Mouse (Mus musculus): Measurements from ENCODE around the gene Pla2g4e. TPM values are rescaled to one million over a fixed set of nuclear protein-coding genes. Genes with fewer than 3 reads are reported as not detected.

Pla2g4e gene
- polyA plus RNA-seq, 1 experiment from 2014 or later = 0.07 TPM

DNA sequence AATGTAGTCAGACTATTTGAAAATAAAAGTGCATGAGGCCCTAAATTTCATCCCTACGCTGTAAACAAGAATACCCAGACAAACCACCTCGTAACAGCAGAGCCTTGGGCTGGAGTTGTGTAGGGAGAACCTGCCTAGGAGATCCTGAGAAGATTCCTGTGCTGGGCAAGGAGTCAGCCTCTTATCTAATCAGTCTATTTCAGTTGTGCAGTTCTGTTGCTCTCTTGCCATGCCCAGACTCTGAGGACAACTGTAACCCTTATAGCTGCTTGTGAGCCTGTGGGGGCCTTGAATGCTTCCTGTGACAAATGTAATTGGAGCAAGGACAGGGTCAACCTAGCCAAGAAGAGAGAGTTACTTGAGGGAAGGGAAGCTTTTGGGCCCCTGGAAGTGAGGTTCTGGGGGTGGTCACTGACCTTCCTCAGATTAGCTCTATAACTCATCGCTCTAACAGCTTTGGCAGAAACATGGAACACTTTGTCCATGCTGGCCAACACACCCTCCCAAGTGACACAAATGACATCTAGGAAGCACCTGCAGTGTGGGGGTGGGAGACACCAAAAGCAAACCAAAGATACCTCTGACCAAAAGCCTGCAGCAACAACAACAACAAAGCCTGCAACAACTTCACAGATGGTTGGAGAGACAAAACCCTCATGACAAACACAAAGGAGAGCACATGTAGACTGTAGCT is 9.0 kb downstream of the Pla2g4e start:
- Histone ChIP-seq H3K36me3 (no peaks in the 10 kb centered on the region), H3K4me2 (no peak overlapping the region), H3K9ac (no peak overlapping the region), H3K27me3 (no peaks in the 10 kb centered on the region), H3K27ac (no peak overlapping the region), H3K4me1 (no peaks in the 10 kb centered on the region), H3K4me3 (no peak overlapping the region), H3K9me3 (no peaks in the 10 kb centered on the region)
- 85% methylated on average over 3 of the region's 3 CpGs for WGBS
- no peak for ATAC-seq (ENCODE audit: insufficient number of reproducible peaks, insufficient read depth, low FRiP score, low TSS enrichment, low read depth)

DNA sequence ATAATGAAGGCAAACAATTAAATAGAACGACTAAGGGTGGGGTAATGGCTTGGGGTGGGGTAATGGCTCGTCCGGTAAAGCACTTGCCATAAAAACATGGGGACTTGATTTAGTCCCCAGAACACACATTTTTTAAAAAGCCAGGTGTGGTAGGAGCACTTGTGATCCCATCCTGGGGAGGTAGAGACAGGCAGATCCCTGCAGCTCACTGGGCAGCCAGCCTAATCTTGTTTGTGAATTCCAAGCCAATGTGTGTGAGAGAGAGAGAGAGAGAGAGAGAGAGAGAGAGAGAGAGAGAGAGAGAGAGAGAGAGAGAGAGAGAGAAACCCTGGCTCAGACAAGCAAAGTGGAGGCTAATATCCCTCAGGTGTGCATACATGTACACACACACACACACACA is 9.8 kb downstream of the Pla2g4e start:
- H3K36me3 ChIP-seq = no peaks in the 10 kb centered on the region
- H3K9ac ChIP-seq = no peak overlapping the region
- H3K27me3 ChIP-seq = no peaks in the 10 kb centered on the region
- H3K27ac ChIP-seq = no peak overlapping the region
- H3K4me3 ChIP-seq = no peak overlapping the region
- no peak overlapping the region for H3K4me2 ChIP-seq
- no peaks in the 10 kb centered on the region for H3K4me1 ChIP-seq
- ATAC-seq (ENCODE audit: insufficient number of reproducible peaks, insufficient read depth, low FRiP score, low TSS enrichment, low read depth) = no peak
- WGBS = 54% methylated on average over 3 of the region's 3 CpGs
- H3K9me3 ChIP-seq = no peaks in the 10 kb centered on the region

DNA sequence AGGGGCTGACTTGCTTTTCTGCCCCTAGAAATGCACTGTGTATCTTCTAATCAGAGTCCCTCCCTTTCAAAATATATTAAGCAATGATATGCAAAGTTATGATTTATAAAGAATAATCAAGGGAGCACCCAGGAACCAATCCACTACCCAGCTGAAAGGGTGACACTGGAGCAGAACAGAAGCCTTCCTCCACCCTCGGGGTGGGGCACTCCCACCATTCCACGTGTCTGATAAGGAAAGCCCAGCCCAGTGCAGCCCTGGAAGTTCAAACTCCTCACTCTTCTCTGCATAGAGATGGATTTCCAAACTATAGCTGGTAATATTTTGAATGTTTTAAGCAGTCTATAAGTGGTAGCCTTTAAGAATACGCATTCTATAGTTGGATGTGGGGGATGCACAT is 13.5 kb downstream of the Pla2g4e start:
- 62% methylated on average over 3 of the region's 3 CpGs for WGBS
- H3K4me1 ChIP-seq = no peaks in the 10 kb centered on the region
- H3K36me3 ChIP-seq = no peaks in the 10 kb centered on the region
- H3K9me3 ChIP-seq = no peaks in the 10 kb centered on the region
- no peak overlapping the region for H3K4me2 ChIP-seq
- H3K27me3 ChIP-seq = no peaks in the 10 kb centered on the region
- no peak for ATAC-seq (ENCODE audit: insufficient number of reproducible peaks, insufficient read depth, low FRiP score, low TSS enrichment, low read depth)
- no peak overlapping the region for H3K27ac ChIP-seq
- no peak overlapping the region for H3K4me3 ChIP-seq
- no peak overlapping the region for H3K9ac ChIP-seq

DNA sequence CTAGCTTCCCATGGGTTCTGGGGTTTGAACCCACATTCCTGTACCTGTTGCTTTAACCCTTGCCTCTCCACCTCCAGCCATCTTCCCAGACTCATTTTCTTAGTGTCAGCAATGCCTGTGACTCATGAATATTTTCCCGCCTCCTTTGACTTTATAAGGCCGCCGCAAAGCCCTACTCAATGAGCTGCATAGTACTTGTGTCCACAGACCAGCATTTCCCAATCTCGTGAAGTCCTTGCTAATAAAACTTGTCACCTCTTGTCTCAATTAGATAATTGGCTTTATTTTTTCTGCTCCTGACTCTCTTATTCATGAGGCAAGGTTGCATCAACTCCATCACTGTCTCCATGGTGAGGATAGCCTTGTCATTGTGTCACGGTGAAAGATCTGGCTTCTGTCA is 30.5 kb downstream of the Pla2g4e start:
- Histone ChIP-seq H3K36me3 (no peaks in the 10 kb centered on the region), H3K27me3 (no peaks in the 10 kb centered on the region), H3K27ac (no peak overlapping the region), H3K9ac (no peak overlapping the region), H3K9me3 (no peaks in the 10 kb centered on the region), H3K4me3 (no peak overlapping the region), H3K4me2 (no peak overlapping the region), H3K4me1 (no peaks in the 10 kb centered on the region)
- ATAC-seq (ENCODE audit: insufficient number of reproducible peaks, insufficient read depth, low FRiP score, low TSS enrichment, low read depth) = no peak
- WGBS = 93% methylated on average over 5 of the region's 5 CpGs

DNA sequence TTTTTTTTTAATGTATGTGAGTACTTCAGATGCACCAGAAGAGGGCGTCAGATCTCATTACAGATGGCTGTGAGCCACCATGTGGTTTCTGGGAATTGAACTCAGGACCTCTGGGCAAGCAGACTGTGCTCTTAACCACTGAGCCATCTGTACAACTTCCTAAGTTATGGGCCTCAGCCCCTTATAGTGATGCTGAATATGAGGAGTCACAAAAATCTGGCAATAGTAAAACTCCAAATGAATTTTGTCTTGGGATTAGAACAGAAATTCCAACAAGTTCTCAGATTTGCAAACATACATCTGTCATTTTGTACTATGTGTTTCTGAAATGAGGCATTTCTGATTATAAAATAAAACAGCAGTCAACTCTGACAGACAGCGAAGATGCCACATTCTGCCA is 33.7 kb downstream of the Pla2g4e start:
- no peaks in the 10 kb centered on the region for H3K4me1 ChIP-seq
- no peak for ATAC-seq (ENCODE audit: insufficient number of reproducible peaks, insufficient read depth, low FRiP score, low TSS enrichment, low read depth)
- H3K9ac ChIP-seq = no peak overlapping the region
- H3K4me2 ChIP-seq = no peak overlapping the region
- H3K27me3 ChIP-seq = no peaks in the 10 kb centered on the region
- H3K4me3 ChIP-seq = no peak overlapping the region
- H3K27ac ChIP-seq = no peak overlapping the region
- H3K36me3 ChIP-seq = no peaks in the 10 kb centered on the region
- 58% methylated on average over 2 of the region's 2 CpGs for WGBS
- H3K9me3 ChIP-seq = no peaks in the 10 kb centered on the region

DNA sequence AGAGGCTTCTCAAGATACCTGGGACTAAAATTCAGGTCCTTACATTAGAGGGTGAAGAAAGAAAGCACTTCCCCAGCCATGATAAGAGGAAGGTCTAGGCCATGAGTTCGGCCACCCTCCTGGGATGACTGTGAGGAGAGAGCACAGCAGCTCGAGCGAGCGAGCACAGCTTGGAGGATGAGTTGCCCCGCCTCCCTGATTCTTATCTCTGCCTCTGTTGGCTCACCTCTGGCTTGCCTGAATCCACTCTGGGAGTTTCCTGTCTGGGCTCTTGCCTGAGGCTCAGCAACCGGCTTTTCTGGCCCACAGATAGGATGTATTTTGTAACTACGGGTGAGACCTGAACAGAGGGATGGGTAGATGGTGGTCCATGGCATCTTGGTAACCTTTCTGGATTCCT is 37.2 kb downstream of the Pla2g4e start:
- 51% methylated on average over 7 of the region's 7 CpGs for WGBS
- no peaks in the 10 kb centered on the region for H3K4me1 ChIP-seq
- no peaks in the 10 kb centered on the region for H3K9me3 ChIP-seq
- no peak overlapping the region for H3K9ac ChIP-seq
- H3K36me3 ChIP-seq = no peaks in the 10 kb centered on the region
- no peaks in the 10 kb centered on the region for H3K27me3 ChIP-seq
- no peak for ATAC-seq (ENCODE audit: insufficient number of reproducible peaks, insufficient read depth, low FRiP score, low TSS enrichment, low read depth)
- H3K4me3 ChIP-seq = no peak overlapping the region
- H3K4me2 ChIP-seq = no peak overlapping the region
- H3K27ac ChIP-seq = no peak overlapping the region

DNA sequence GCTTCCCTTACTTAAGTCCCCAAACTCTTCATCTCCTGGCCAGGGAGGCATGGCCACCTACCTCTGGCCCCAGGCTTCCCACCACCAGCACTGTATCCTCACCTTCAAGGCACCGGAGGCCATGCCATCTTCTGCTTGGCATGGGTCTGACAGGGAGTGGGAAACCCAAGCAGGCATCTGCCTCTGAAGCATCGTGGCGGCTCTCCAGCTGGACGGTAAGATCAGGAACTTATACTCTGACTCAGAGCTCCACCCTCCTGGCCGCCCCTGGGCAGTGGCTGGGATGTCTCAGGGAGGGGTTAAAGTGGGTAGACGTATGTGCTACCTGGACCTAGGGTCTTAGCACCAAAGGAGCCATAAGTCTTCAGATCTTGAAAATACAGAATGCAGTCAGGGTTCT is 38.1 kb downstream of the Pla2g4e start:
- H3K9me3 ChIP-seq = no peaks in the 10 kb centered on the region
- no peak overlapping the region for H3K4me3 ChIP-seq
- no peaks in the 10 kb centered on the region for H3K36me3 ChIP-seq
- H3K4me1 ChIP-seq = no peaks in the 10 kb centered on the region
- 76% methylated on average over 6 of the region's 6 CpGs for WGBS
- H3K4me2 ChIP-seq = no peak overlapping the region
- H3K9ac ChIP-seq = no peak overlapping the region
- ATAC-seq (ENCODE audit: insufficient number of reproducible peaks, insufficient read depth, low FRiP score, low TSS enrichment, low read depth) = no peak
- no peak overlapping the region for H3K27ac ChIP-seq
- H3K27me3 ChIP-seq = no peaks in the 10 kb centered on the region

DNA sequence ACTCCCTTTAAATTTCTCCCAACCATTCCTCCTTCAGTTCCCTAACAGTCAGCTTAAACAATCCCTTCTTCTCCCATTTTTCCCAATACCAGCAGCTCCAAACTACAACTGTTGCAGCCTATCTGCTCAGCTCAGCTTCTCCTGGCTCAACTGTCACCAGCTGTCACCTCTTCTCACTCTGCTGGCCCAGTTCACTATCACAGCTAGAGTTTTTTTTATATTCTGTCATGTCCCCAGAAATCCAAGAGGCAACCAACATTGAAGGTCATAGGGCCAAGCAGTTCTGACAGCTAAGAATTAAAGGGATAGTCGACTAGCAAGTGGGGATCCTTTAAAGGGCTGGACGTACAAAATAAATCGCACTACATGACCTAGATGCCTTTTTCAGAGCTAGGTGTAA is 41.4 kb downstream of the Pla2g4e start:
- no peak overlapping the region for H3K4me2 ChIP-seq
- WGBS = 61% methylated on average over 3 of the region's 3 CpGs
- H3K9me3 ChIP-seq = no peaks in the 10 kb centered on the region
- no peaks in the 10 kb centered on the region for H3K36me3 ChIP-seq
- no peak for ATAC-seq (ENCODE audit: insufficient number of reproducible peaks, insufficient read depth, low FRiP score, low TSS enrichment, low read depth)
- H3K4me3 ChIP-seq = no peak overlapping the region
- no peak overlapping the region for H3K27ac ChIP-seq
- no peak overlapping the region for H3K9ac ChIP-seq
- H3K4me1 ChIP-seq = no peaks in the 10 kb centered on the region
- no peaks in the 10 kb centered on the region for H3K27me3 ChIP-seq

DNA sequence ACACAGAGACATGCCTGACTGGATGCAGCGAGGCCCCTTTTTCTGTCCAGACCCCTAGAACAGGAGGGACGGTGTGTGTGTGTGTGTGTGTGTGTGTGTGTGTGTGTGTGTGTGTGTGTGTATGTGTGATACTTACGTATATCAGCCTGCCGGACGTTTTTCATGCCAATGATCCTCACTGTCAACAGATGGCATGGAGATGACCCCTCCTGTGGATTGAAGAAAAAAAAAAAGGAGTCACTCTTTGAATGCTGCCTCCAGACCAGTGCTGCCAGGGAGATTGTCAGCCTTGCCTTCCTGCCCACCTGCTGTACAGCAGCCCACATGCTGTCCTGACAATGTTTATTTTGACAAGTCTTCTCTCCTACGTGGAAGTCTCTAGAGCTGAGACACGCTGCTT is 45.1 kb downstream of the Pla2g4e start:
- Histone ChIP-seq H3K4me3 (no peak overlapping the region), H3K36me3 (no peaks in the 10 kb centered on the region), H3K4me1 (no peaks in the 10 kb centered on the region), H3K9ac (no peak overlapping the region), H3K27me3 (no peaks in the 10 kb centered on the region), H3K27ac (no peak overlapping the region), H3K9me3 (no peaks in the 10 kb centered on the region), H3K4me2 (no peak overlapping the region)
- 77% methylated on average over 7 of the region's 7 CpGs for WGBS
- no peak for ATAC-seq (ENCODE audit: insufficient number of reproducible peaks, insufficient read depth, low FRiP score, low TSS enrichment, low read depth)

DNA sequence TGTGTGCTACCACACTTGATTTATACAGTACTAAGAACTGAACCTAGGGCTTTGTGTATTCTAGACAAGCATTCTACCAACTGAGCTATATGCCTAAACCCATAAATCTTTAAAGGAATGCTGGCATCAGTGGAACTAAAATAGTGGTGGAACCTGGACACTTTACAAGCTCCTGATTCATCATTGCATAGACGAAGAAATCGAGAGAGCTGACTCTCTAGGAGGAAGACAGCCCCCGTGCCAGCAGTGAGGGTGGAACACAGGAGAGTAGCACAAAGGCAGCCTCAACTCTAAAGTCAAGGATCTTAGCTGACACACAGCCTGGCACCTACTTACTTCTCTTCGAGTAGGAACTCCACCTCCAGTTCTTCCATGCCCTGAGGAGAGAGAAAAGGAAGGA is 57.0 kb downstream of the Pla2g4e start:
- Histone ChIP-seq H3K4me1 (0 out of 2 replicates have a peak, but pooled peaks cover 3% of the 10 kb centered on the region), H3K9me3 (no peaks in the 10 kb centered on the region), H3K27ac (no peak overlapping the region), H3K9ac (no peak overlapping the region), H3K4me3 (no peak overlapping the region), H3K4me2 (no peak overlapping the region), H3K36me3 (no peaks in the 10 kb centered on the region), H3K27me3 (no peaks in the 10 kb centered on the region)
- 82% methylated on average over 4 of the region's 4 CpGs for WGBS
- ATAC-seq (ENCODE audit: insufficient number of reproducible peaks, insufficient read depth, low FRiP score, low TSS enrichment, low read depth) = no peak

DNA sequence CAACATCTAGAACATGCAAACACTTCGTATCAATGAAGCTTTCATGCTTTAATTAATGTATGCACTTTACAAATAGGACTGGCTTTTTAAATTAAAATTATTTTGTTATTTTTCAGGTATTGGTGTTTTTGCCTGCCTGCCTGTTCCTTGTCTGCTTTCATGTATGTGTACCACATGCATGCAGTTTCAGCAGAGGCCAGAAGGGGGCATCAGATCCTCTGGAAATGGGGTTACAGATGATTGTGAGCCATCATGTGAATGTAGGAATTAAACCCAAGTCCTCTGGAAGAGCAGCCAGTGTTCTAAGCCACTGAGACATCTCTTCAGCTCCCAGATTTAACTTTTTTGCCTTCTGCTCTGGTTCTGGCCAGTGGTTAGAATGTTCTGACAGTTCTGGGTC is 57.6 kb downstream of the Pla2g4e start:
- Histone ChIP-seq H3K36me3 (no peaks in the 10 kb centered on the region), H3K4me1 (0 out of 2 replicates have a peak, but pooled peaks cover 3% of the 10 kb centered on the region), H3K27ac (no peak overlapping the region), H3K27me3 (no peaks in the 10 kb centered on the region), H3K9ac (no peak overlapping the region), H3K9me3 (no peaks in the 10 kb centered on the region), H3K4me2 (no peak overlapping the region), H3K4me3 (no peak overlapping the region)
- WGBS = 76% methylated on average over 1 of the region's 1 CpGs
- ATAC-seq (ENCODE audit: insufficient number of reproducible peaks, insufficient read depth, low FRiP score, low TSS enrichment, low read depth) = no peak

DNA sequence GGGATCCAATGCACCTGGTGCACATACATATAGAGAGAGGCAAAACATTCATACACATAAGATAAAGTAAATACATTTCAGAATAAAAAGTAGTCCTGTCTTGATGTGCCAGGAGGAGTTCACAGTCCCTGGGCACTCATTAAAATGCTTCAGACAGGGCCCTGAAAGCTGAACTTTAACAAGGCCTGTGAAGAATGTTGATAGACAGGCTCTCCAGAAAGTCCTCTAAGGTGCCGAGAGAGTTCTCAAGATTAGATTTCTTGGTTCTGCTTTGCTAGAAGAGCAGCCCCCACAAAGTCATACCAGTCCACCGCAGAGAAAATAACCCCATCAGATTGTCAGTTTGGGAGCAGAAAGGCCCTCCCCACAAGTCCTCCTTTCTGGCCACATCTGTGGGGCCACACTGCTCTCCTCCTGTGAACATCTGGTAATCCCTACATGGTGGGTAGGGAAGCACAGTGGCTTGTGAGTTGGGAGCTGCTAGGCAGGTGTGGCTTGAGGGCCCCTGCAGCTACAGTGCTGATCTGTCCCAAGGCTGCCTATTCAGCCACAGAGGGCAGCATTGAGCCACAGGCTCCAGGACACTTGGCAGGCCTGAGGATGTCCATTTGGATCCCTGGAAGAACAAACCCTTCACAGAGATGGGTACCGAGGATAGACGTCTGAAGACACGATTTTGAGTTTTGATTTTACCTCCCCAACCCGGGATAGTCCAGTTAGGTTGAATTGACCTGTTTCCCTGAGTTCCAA is 59.4 kb downstream of the Pla2g4e start:
- WGBS = 75% methylated on average over 6 of the region's 6 CpGs
- H3K4me1 ChIP-seq = 0 out of 2 replicates have a peak, but pooled peaks cover 3% of the 10 kb centered on the region
- H3K4me3 ChIP-seq = no peak overlapping the region
- no peak overlapping the region for H3K4me2 ChIP-seq
- no peaks in the 10 kb centered on the region for H3K36me3 ChIP-seq
- no peaks in the 10 kb centered on the region for H3K9me3 ChIP-seq
- H3K27ac ChIP-seq = no peak overlapping the region
- H3K27me3 ChIP-seq = no peaks in the 10 kb centered on the region
- H3K9ac ChIP-seq = no peak overlapping the region
- ATAC-seq (ENCODE audit: insufficient number of reproducible peaks, insufficient read depth, low FRiP score, low TSS enrichment, low read depth) = no peak
